Mouse (Mus musculus) cerebellum, adult 2 months (tissue): ENCODE measurements around the gene Sart3. TPM values are rescaled to one million over a fixed set of nuclear protein-coding genes. Genes with fewer than 3 reads are reported as not detected.

Source experiments
- DNase-seq, 2 experiments: peaks; one replicate each; pipeline ENCODE4 v3.0.0; 2021
- H3K27ac ChIP-seq: fragments of 200-500 bp; 2 replicates; pipeline ENCODE4 v1.5.1; 2012; ENCODE audit warnings: low read length, control low read depth, inconsistent platforms; ENCODE audit not compliant: insufficient read depth
- H3K27me3 ChIP-seq: fragments of 200-500 bp; 2 replicates; pipeline ENCODE4 v1.6.1; 2012; ENCODE audit warnings: inconsistent platforms, mild to moderate bottlenecking, low read length, moderate library complexity; ENCODE audit not compliant: control insufficient read depth, insufficient read depth
- H3K4me1 ChIP-seq: fragments of 200-500 bp; 2 replicates; pipeline ENCODE4 v1.6.1; 2011; ENCODE audit warnings: low read length; ENCODE audit not compliant: control insufficient read depth, insufficient read depth
- H3K4me3 ChIP-seq: fragments of 200-500 bp; replicated peaks from 2 replicates; pipeline ENCODE3; 2011; ENCODE audit warnings: mild to moderate bottlenecking, low read depth, low read length, control low read depth; ENCODE audit not compliant: insufficient read depth
- CTCF ChIP-seq: fragments of 200-500 bp; IDR thresholded peaks from 2 replicates; pipeline ENCODE4 v1.5.1; 2011; ENCODE audit warnings: low read depth, mild to moderate bottlenecking, control low read depth, low read length, moderate library complexity, borderline replicate concordance; ENCODE audit not compliant: insufficient read depth
- POLR2A ChIP-seq: fragments of 200-500 bp; IDR thresholded peaks from 2 replicates; pipeline ENCODE4 v1.6.1; 2011; ENCODE audit warnings: low read length, control low read depth, borderline replicate concordance; ENCODE audit not compliant: insufficient read depth
- WGBS: fragments of 180-500 bp; shearing (Covaris S2); methylation state at CpG from one replicate; pipeline ENCODE4 v1.1.7; 2018; 5-methylcytosine and 5-hydroxymethylcytosine counted together
- polyA plus RNA-seq: library from polyadenylated mRNA; depleted of rRNA; stranded (reverse); fragments of >200 nt; gene quantifications from 2 replicates; pipeline ENCODE4 v1.2.3, GENCODE M21; 2012

The Sart3 gene
- polyA plus RNA-seq, 1 experiment = 43.5 TPM

DNA sequence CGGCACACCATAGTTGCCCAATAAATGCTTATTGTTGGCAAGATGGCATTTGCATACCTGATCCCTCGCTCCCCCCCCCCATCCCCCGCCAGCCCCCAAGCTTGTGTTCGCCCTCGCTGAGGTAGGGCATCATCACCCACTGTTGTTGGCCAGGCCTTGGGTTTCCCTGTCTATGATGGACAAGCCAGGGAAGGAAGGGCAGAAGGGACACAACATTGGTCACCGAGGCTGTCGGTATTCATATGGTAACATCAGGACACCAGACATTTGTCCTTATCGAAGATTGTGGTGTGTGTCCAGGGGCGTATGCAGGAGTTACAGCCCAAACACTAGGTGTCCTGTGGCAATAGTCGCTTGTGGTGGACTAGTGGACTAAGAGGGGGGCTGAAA lies 36.2 kb downstream of the Sart3 start:
- TF ChIP-seq CTCF = no peak
- no peak for TF ChIP-seq POLR2A
- H3K27me3 ChIP-seq = no peaks in the 10 kb centered on the region
- H3K4me3 ChIP-seq = peak overlapping the region; percentile 85
- peaks cover 13% of the 10 kb centered on the region for H3K4me1 ChIP-seq
- H3K27ac ChIP-seq = peak overlapping the region; percentile 74; the same call in 1 of the 2 replicates
- DNase-seq = no peak
- 1% methylated on average over 10 of the region's 10 CpGs for WGBS

DNA sequence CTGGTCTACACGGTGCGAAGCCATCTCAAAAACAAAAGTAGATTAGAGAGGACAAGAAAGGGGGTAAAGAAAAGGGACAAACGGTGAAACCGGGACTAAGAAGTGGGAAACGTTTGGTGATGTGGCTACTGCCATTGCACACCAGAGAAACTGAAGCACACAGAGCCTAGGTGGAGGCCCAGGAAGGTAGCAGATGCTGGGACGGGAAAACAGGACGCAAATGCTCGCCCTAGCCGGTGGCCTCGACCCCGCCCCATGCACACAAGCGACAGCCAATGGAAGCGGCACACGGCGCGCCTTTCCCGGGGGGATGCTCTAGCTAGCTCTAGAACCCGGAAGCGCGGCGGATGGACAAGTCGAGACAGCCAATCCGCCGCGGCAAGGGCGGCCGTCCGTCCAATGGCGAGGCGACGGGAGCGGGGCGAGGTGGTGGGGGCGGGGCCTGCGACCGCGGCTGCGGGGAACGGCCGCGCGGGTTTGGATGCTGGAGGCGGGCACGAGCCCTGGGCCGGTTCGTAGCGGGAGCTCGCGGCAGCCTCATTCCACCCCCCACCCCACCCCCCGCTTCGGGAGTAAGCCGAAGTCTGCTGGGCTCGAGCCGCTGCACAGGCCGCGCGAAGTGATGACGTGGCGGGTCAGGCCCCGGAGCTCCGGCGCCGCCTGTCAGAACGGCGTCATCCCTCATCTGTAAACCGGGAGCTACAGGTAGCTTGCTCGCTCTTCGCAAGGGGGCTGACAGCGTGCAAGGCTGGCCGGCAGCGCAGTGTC lies 36.8 kb downstream of the Sart3 start, which contains the start of gene Ficd:
TSS of gene Ficd (plus strand) at position 459 of the 768 bp plus-strand sequence.
- TF ChIP-seq CTCF (no peak), POLR2A (peak; percentile 65)
- H3K4me3 ChIP-seq = peak within 1 kb of the TSS; percentile 85
- peaks cover 19% of the 10 kb centered on the region for H3K4me1 ChIP-seq
- H3K27ac ChIP-seq = peak within 1 kb of the TSS; percentile 74
- under 1% methylated on average over 71 of the region's 71 CpGs for WGBS
- H3K27me3 ChIP-seq = no peaks in the 10 kb centered on the region
- DNase-seq = peak; percentile 94 to 96

GRCm38 (mm10) chr5:113735023-113735344 lies 37.3 kb downstream of the Sart3 start:
- 29% methylated on average over 7 of the region's 7 CpGs for WGBS
- DNase-seq = no peak

GRCm38 (mm10) chr5:113734376-113734775 lies 37.9 kb downstream of the Sart3 start:
- H3K4me1 ChIP-seq = peaks cover 25% of the 10 kb centered on the region
- H3K27me3 ChIP-seq = no peaks in the 10 kb centered on the region
- no peak for DNase-seq
- no peak for TF ChIP-seq POLR2A
- no peak for TF ChIP-seq CTCF
- H3K4me3 ChIP-seq = no peak overlapping the region
- 71% methylated on average over 5 of the region's 5 CpGs for WGBS
- peak overlapping the region; percentile 67; the same call in 1 of the 2 replicates for H3K27ac ChIP-seq

More at GRCm38 (mm10) chr5:113735023-113735344, 37.3 kb downstream of the Sart3 start:
- no peaks in the 10 kb centered on the region for H3K27me3 ChIP-seq
- TF ChIP-seq POLR2A = no peak
- peak overlapping the region; percentile 67 for H3K27ac ChIP-seq
- H3K4me3 ChIP-seq = peak overlapping the region; percentile 49
- H3K4me1 ChIP-seq = peaks cover 24% of the 10 kb centered on the region

DNA sequence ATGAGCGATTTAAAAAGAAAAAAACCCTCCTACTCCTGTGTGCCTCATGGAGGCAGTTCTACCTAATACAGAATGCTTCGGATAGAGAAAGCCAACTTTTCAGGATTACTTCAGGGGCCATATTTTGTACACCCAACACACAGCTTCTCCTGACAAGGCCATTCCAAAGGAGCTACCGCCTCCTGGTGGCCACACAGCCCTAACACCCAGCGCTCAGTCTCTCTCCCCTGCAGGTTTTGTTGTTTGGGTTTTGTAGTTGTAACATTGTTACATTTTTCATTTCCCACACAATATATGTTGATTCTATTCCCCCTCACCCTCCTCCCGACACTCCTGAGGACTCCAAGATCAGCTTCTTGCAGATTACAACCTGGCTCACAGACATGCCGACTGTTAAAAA lies 40.1 kb downstream of the Sart3 start:
- TF ChIP-seq CTCF (peak; percentile 91), POLR2A (no peak)
- Histone ChIP-seq H3K27me3 (no peaks in the 10 kb centered on the region), H3K27ac (no peak overlapping the region), H3K4me1 (peaks cover 28% of the 10 kb centered on the region), H3K4me3 (no peak overlapping the region)
- 37% methylated on average over 6 of the region's 6 CpGs for WGBS
- DNase-seq = peak; percentile 67 to 75

GRCm38 (mm10) chr5:113731174-113731573 lies 41.1 kb downstream of the Sart3 start:
- no peak for TF ChIP-seq CTCF
- Histone ChIP-seq H3K27me3 (no peaks in the 10 kb centered on the region), H3K4me3 (no peak overlapping the region), H3K4me1 (peaks cover 26% of the 10 kb centered on the region), H3K27ac (peak overlapping the region; percentile 83)
- DNase-seq = peak; percentile 39 to 47
- 28% methylated on average over 7 of the region's 7 CpGs for WGBS

- TF ChIP-seq CTCF (no peak), POLR2A (no peak)
- peak overlapping the region; percentile 83 for H3K27ac ChIP-seq
- no peaks in the 10 kb centered on the region for H3K27me3 ChIP-seq
- no peak overlapping the region for H3K4me3 ChIP-seq
- H3K4me1 ChIP-seq = peaks cover 29% of the 10 kb centered on the region
- WGBS = 44% methylated on average over 7 of the region's 7 CpGs
- DNase-seq = peak; percentile 44 to 55
These were observed 41.6 kb downstream of the Sart3 start for GRCm38 (mm10) chr5:113730641-113731121.

GRCm38 (mm10) chr5:113728691-113729090 lies 43.6 kb downstream of the Sart3 start:
- DNase-seq = peak; percentile 45 to 54
- Histone ChIP-seq H3K27ac (peak overlapping the region; percentile 96), H3K27me3 (no peaks in the 10 kb centered on the region), H3K4me1 (peaks cover 39% of the 10 kb centered on the region), H3K4me3 (no peak overlapping the region)
- TF ChIP-seq CTCF (no peak), POLR2A (no peak)
- 66% methylated on average over 7 of the region's 7 CpGs for WGBS
